Mouse (Mus musculus): Measurements from ENCODE around the gene Dock8. TPM values are rescaled to one million over a fixed set of nuclear protein-coding genes. Genes with fewer than 3 reads are reported as not detected.

Dock8 gene
- total and polyA plus RNA-seq, 3 experiments = 16.1 to 30.1 TPM; not detected in 1

GRCm38 (mm10) chr19:25193751-25194150, 194.4 kb downstream of the Dock8 start:
- Histone ChIP-seq H3K4me3 (ENCODE audit: control insufficient read depth in 1 of 2, insufficient read depth in 1 of 2, low read depth in 2 of 2, low read length in 2 of 2) (no peak overlapping the region), H3K79me2 (ENCODE audit: control insufficient read depth, insufficient read depth, low read length, poor library complexity) (no peaks in the 10 kb centered on the region), H3K36me3 (ENCODE audit: control insufficient read depth in 1 of 2, insufficient read depth in 2 of 2, low read length in 2 of 2) (peaks cover 0 to 12% of the 10 kb centered on the region in 2 experiments; a peak in 2 of 4 replicates), H3K9ac (ENCODE audit: control insufficient read depth, low read depth, low read length, poor library complexity, severe bottlenecking) (no peak overlapping the region), H3K27me3 (ENCODE audit: control insufficient read depth in 1 of 2, insufficient read depth in 2 of 2, low read length in 2 of 2) (no peaks in the 10 kb centered on the region), H3K4me1 (ENCODE audit: control insufficient read depth in 1 of 2, insufficient read depth in 2 of 2, low read length in 2 of 2) (no peaks in the 10 kb centered on the region), H3K27ac (ENCODE audit: control insufficient read depth, low read depth, low read length) (no peak overlapping the region), H3K9me3 (replicated peaks; ENCODE audit: insufficient read depth, low read length) (no peaks in the 10 kb centered on the region)
- DNase-seq (ENCODE audit: low read depth, low spot score) = no peak
- TF ChIP-seq SIN3A (IDR thresholded peaks at IDR 0.05; ENCODE audit: low read length) (no peak), SMC3 (IDR thresholded peaks at IDR 0.05; ENCODE audit: low read depth, low read length) (no peak), USF2 (IDR thresholded peaks at IDR 0.05; ENCODE audit: borderline replicate concordance in 1 of 2, insufficient read depth in 1 of 2, low read depth in 1 of 2, low read length in 2 of 2) (no peak), MAFK (IDR thresholded peaks at IDR 0.05; ENCODE audit: borderline replicate concordance, low read depth, low read length) (no peak), CHD2 (IDR thresholded peaks at IDR 0.05; ENCODE audit: low read length) (no peak), MAX (IDR thresholded peaks at IDR 0.05; ENCODE audit: low read length) (no peak), E2F4 (IDR thresholded peaks at IDR 0.05; ENCODE audit: borderline replicate concordance, low read depth, low read length) (no peak), NELFE (IDR thresholded peaks at IDR 0.05; ENCODE audit: low read depth, low read length) (no peak), GATA1 (IDR thresholded peaks at IDR 0.05; ENCODE audit: low read depth, low read length) (no peak), POLR2AphosphoS2 (IDR thresholded peaks at IDR 0.05; ENCODE audit: low read length) (no peak), NRF1 (IDR thresholded peaks at IDR 0.05; ENCODE audit: insufficient read depth, low read depth, low read length, poor library complexity, severe bottlenecking) (no peak)

GRCm38 (mm10) chr19:25200081-25200860, 200.9 kb downstream of the Dock8 start:
- H3K4me1 ChIP-seq (ENCODE audit: control insufficient read depth in 1 of 2, insufficient read depth in 2 of 2, low read length in 2 of 2) = no peaks in the 10 kb centered on the region
- no peak overlapping the region for H3K27ac ChIP-seq (ENCODE audit: control insufficient read depth, low read depth, low read length)
- TF ChIP-seq RAD21 (IDR thresholded peaks at IDR 0.05; ENCODE audit: low read depth, low read length) (no peak), POLR2A (IDR thresholded peaks at IDR 0.05; ENCODE audit: control insufficient read depth in 1 of 2, insufficient read depth in 1 of 2, low read depth in 1 of 2, low read length in 2 of 2, poor library complexity in 1 of 2) (no peak), JUND (IDR thresholded peaks at IDR 0.05; ENCODE audit: low read depth, low read length) (no peak), MAFK (IDR thresholded peaks at IDR 0.05; ENCODE audit: borderline replicate concordance, low read depth, low read length) (no peak), BHLHE40 (IDR thresholded peaks at IDR 0.05; ENCODE audit: borderline replicate concordance, low read depth, low read length) (no peak), POLR2AphosphoS5 (IDR thresholded peaks at IDR 0.05; ENCODE audit: borderline replicate concordance, low read depth, low read length) (no peak)
- H3K27me3 ChIP-seq (ENCODE audit: control insufficient read depth in 1 of 2, insufficient read depth in 2 of 2, low read length in 2 of 2) = no peaks in the 10 kb centered on the region
- H3K9ac ChIP-seq (ENCODE audit: control insufficient read depth, low read depth, low read length, poor library complexity, severe bottlenecking) = no peak overlapping the region
- H3K4me3 ChIP-seq (ENCODE audit: control insufficient read depth in 1 of 2, insufficient read depth in 1 of 2, low read depth in 2 of 2, low read length in 2 of 2) = no peak overlapping the region
- H3K9me3 ChIP-seq (replicated peaks; ENCODE audit: insufficient read depth, low read length) = no peaks in the 10 kb centered on the region
- DNase-seq (ENCODE audit: low read depth, low spot score) = no peak
- peaks cover 0 to 2% of the 10 kb centered on the region in 2 experiments; a peak in 2 of 4 replicates for H3K36me3 ChIP-seq (ENCODE audit: control insufficient read depth in 1 of 2, insufficient read depth in 2 of 2, low read length in 2 of 2)
- H3K79me2 ChIP-seq (ENCODE audit: control insufficient read depth, insufficient read depth, low read length, poor library complexity) = no peaks in the 10 kb centered on the region

Data from MEL (cell line).